9 mouse cellular contexts compared by ENCODE assay signal in the genomic region with DNA sequence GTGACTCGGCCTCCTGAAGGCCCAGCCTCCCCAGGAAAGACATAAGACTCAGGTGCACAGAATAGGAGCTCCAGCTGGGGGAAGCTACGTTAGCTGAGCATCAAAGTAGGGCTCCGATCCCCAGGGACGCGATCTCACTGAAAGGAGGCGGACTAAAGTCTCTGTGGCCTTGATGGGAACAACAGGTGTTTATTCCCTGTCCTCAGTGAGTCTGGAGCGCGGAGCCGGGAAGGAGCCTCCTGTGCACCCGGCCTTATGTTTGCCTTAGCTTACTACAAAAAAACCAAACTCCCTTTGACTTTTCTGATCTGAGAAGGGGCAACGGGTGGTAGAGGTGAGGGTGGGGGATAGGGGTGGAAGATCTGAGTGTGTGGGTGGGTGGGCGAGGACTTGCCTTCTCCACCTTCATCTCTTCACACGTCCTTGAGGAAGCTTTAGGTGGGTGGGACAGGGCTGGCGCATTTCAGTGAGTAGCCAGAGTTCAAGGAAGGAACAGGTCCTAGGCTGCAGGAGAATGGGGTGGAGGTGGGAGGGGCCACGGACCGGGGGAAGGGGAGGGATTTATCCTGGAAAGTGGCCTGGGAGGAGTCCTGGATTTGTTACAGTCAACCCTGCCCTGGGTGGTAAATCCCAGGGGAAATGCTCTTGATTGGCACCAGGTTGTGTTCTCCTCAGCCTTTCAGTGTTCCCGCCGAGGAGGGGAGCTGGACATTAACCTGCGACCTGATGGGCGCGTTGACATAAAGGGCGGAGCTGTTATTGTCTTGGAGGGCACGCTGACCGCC. TPM values are rescaled to one million over a fixed set of nuclear protein-coding genes. Genes with fewer than 3 reads are reported as not detected.
DNase-seq lines count a peak whose midpoint lies in the region; ATAC-seq and TF ChIP-seq lines count a peak whose summit lies in the region.
"Had no signal": no experiment of that assay in that cellular context is flagged by ENCODE, and none has a peak within 500 bp of the region (broad histone marks: within the 10 kb centered on the region; RNA-seq: fewer than 3 reads in every experiment).

No protein-coding gene starts in this region.

- no peaks in the 10 kb centered on the region for H3K9me3 ChIP-seq in heart, embryonic 12.5 days (replicated peaks)
- H3K9me3 ChIP-seq in kidney, postnatal 0 days (replicated peaks; ENCODE audit: low read length), result no peaks in the 10 kb centered on the region
- H3K9me3 ChIP-seq in stomach, embryonic 14.5 days (ENCODE audit: control insufficient read depth, low read depth, low read length), result no peaks in the 10 kb centered on the region
- no peaks in the 10 kb centered on the region for H3K9me3 ChIP-seq in forebrain, embryonic 10.5 days
- no peaks in the 10 kb centered on the region for H3K9me3 ChIP-seq in midbrain, embryonic 11.5 days (ENCODE audit: control insufficient read depth, low read length)
- H3K9me3 ChIP-seq: midbrain, embryonic 15.5 days had no signal

- peaks cover 9% of the 10 kb centered on the region; the same call in 1 of the 2 replicates for H3K27me3 ChIP-seq in heart, embryonic 12.5 days (replicated peaks)
- H3K27me3 ChIP-seq in kidney, postnatal 0 days (ENCODE audit: insufficient read depth, low read length), result no peaks in the 10 kb centered on the region
- no peaks in the 10 kb centered on the region for H3K27me3 ChIP-seq in stomach, embryonic 14.5 days (ENCODE audit: control insufficient read depth, insufficient read depth, low read length)
- no peaks in the 10 kb centered on the region for H3K27me3 ChIP-seq in forebrain, embryonic 10.5 days (ENCODE audit: poor library complexity, severe bottlenecking)
- no peaks in the 10 kb centered on the region for H3K27me3 ChIP-seq in midbrain, embryonic 11.5 days (ENCODE audit: control insufficient read depth, insufficient read depth, low read length)
- H3K27me3 ChIP-seq: midbrain, embryonic 15.5 days had no signal

- no peaks in the 10 kb centered on the region for H3K36me3 ChIP-seq in heart, embryonic 12.5 days
- H3K36me3 ChIP-seq in kidney, postnatal 0 days (ENCODE audit: insufficient read depth, low read length), result no peaks in the 10 kb centered on the region
- H3K36me3 ChIP-seq in stomach, embryonic 14.5 days (ENCODE audit: control insufficient read depth, insufficient read depth, low read length), result no peaks in the 10 kb centered on the region
- no peaks in the 10 kb centered on the region for H3K36me3 ChIP-seq in forebrain, embryonic 10.5 days (replicated peaks)
- H3K36me3 ChIP-seq in midbrain, embryonic 11.5 days (ENCODE audit: control insufficient read depth, insufficient read depth, low read length), result no peaks in the 10 kb centered on the region
- H3K36me3 ChIP-seq: midbrain, embryonic 15.5 days had no signal

- no peak for TF ChIP-seq CTCF in kidney, postnatal 0 days (IDR thresholded peaks at IDR 0.05; ENCODE audit: low read depth)

- peaks cover 8% of the 10 kb centered on the region; the same call in 1 of the 2 replicates for H3K4me1 ChIP-seq in heart, embryonic 12.5 days (replicated peaks)
- no peaks in the 10 kb centered on the region for H3K4me1 ChIP-seq in kidney, postnatal 0 days (replicated peaks; ENCODE audit: insufficient read depth, low read length)
- H3K4me1 ChIP-seq in stomach, embryonic 14.5 days (ENCODE audit: control insufficient read depth, insufficient read depth, low read length), result no peaks in the 10 kb centered on the region
- peaks cover 16% of the 10 kb centered on the region for H3K4me1 ChIP-seq in forebrain, embryonic 10.5 days
- no peaks in the 10 kb centered on the region for H3K4me1 ChIP-seq in midbrain, embryonic 11.5 days (ENCODE audit: control insufficient read depth, insufficient read depth, low read length)
- H3K4me1 ChIP-seq: midbrain, embryonic 15.5 days had no signal

- 35% methylated on average over 24 of the region's 24 CpGs for WGBS in heart, embryonic 12.5 days
- whole genome bisulfite sequencing in kidney, postnatal 0 days, result 31% methylated on average over 24 of the region's 24 CpGs
- 25% methylated on average over 24 of the region's 24 CpGs for WGBS in stomach, embryonic 14.5 days
- WGBS in forebrain, embryonic 10.5 days, result 42% methylated on average over 24 of the region's 24 CpGs
- WGBS in midbrain, embryonic 11.5 days, result 45% methylated on average over 24 of the region's 24 CpGs

- ATAC-seq in heart, embryonic 12.5 days (ENCODE audit: insufficient number of reproducible peaks, low FRiP score), result 0 out of 2 replicates have a peak, but pooled peaks have one; percentile 45
- peak; percentile 51 for ATAC-seq in kidney, postnatal 0 days (replicated peaks; ENCODE audit: low FRiP score, low read depth)
- ATAC-seq in stomach, embryonic 14.5 days (ENCODE audit: insufficient number of reproducible peaks, insufficient read depth, low FRiP score, low read depth), result peak; percentile 79
- ATAC-seq in midbrain, embryonic 11.5 days (ENCODE audit: low FRiP score), result no peak
- ATAC-seq: midbrain, embryonic 15.5 days had no signal

- no peak overlapping the region for H3K27ac ChIP-seq in heart, embryonic 12.5 days (ENCODE audit: poor library complexity, severe bottlenecking)
- no peak overlapping the region for H3K27ac ChIP-seq in kidney, postnatal 0 days
- no peak overlapping the region for H3K27ac ChIP-seq in stomach, embryonic 14.5 days (ENCODE audit: low read length)
- H3K27ac ChIP-seq in forebrain, embryonic 10.5 days, result no peak overlapping the region
- H3K27ac ChIP-seq in midbrain, embryonic 11.5 days (ENCODE audit: low read depth, low read length), result no peak overlapping the region
- H3K27ac ChIP-seq: midbrain, embryonic 15.5 days had no signal

- H3K4me3 ChIP-seq in heart, embryonic 12.5 days, result peak overlapping the region; percentile 3; the same call in 1 of the 2 replicates
- no peak overlapping the region for H3K4me3 ChIP-seq in kidney, postnatal 0 days (replicated peaks; ENCODE audit: low read depth, low read length)
- H3K4me3 ChIP-seq in stomach, embryonic 14.5 days (ENCODE audit: low read depth, low read length), result no peak overlapping the region
- no peak overlapping the region for H3K4me3 ChIP-seq in forebrain, embryonic 10.5 days
- H3K4me3 ChIP-seq in midbrain, embryonic 11.5 days (ENCODE audit: low read depth, low read length), result no peak overlapping the region
- H3K4me3 ChIP-seq: midbrain, embryonic 15.5 days had no signal

- DNase-seq in gastrocnemius, postnatal 25 days, result peak; percentile 19
- no peak for DNase-seq in gastrocnemius, postnatal 10 days
- DNase-seq in kidney, postnatal 0 days (ENCODE audit: low spot score), result peak; percentile 24
- no peak for DNase-seq in right cerebral cortex, postnatal 14 days
- no peak for DNase-seq in forebrain, embryonic 10.5 days (ENCODE audit: extremely low spot score, low spot score)
- DNase-seq in midbrain, embryonic 11.5 days (ENCODE audit: low spot score, missing footprints), result no peak

- no peak overlapping the region for H3K9ac ChIP-seq in heart, embryonic 12.5 days
- H3K9ac ChIP-seq in kidney, postnatal 0 days (ENCODE audit: low read depth, low read length), result 0 out of 2 replicates have a peak overlapping the region, but pooled peaks have one; percentile 14
- no peak overlapping the region for H3K9ac ChIP-seq in stomach, embryonic 14.5 days (replicated peaks; ENCODE audit: low read depth, low read length)
- H3K9ac ChIP-seq in midbrain, embryonic 11.5 days (ENCODE audit: low read length), result no peak overlapping the region
- H3K9ac ChIP-seq: midbrain, embryonic 15.5 days had no signal

- peak overlapping the region; percentile 46 for H3K4me2 ChIP-seq in heart, embryonic 12.5 days
- peak overlapping the region; percentile 22; the same call in 1 of the 2 replicates for H3K4me2 ChIP-seq in kidney, postnatal 0 days (ENCODE audit: low read length)
- no peak overlapping the region for H3K4me2 ChIP-seq in stomach, embryonic 14.5 days (replicated peaks; ENCODE audit: low read depth, low read length)
- no peak overlapping the region for H3K4me2 ChIP-seq in midbrain, embryonic 11.5 days
- H3K4me2 ChIP-seq: midbrain, embryonic 15.5 days had no signal

RNA-seq across cellular contexts. Expression of gene Pbld1, which starts 2.8 kb away (rescaled TPM):
- 1 to 10 TPM in 1 of 2 experiments, under 1 TPM in 1; 0.35 to 1.1 TPM for total RNA-seq in gastrocnemius, postnatal 25 days (2021)
- total RNA-seq in gastrocnemius, postnatal 10 days (2021), result under 1 TPM; 0.56 to 0.75 TPM
- 0.40 and 0.87 TPM in 2 replicates for polyA plus RNA-seq in heart, embryonic 12.5 days (2016; fragmentation: Nextera tagmentation; extraction: Ambion mirVana)
- polyA plus RNA-seq in kidney, postnatal 0 days (2015; fragmentation: Nextera tagmentation; extraction: Ambion mirVana), result 13.7 and 16.0 TPM in 2 replicates
- 1.2 and 1.5 TPM in 2 replicates for polyA plus RNA-seq in stomach, embryonic 14.5 days (2014; fragmentation: Nextera tagmentation; extraction: Ambion mirVana)
- polyA plus RNA-seq in forebrain, embryonic 10.5 days (2016; fragmentation: Nextera tagmentation; extraction: Ambion mirVana), result 1.5 and 1.8 TPM in 2 replicates
- polyA plus RNA-seq in midbrain, embryonic 11.5 days (2014; fragmentation: Nextera tagmentation; extraction: Ambion mirVana), result 0.73 and 0.96 TPM in 2 replicates

RNA-seq across cellular contexts. Expression of gene Pbld2, which starts 33.0 kb away (rescaled TPM):
- 1 to 10 TPM; 2.7 to 3.2 TPM for total RNA-seq in gastrocnemius, postnatal 25 days (2021)
- total RNA-seq in gastrocnemius, postnatal 10 days (2021), result 1 to 10 TPM; 1.2 to 1.6 TPM
- 0.68 and 0.78 TPM in 2 replicates for polyA plus RNA-seq in heart, embryonic 12.5 days (2016; fragmentation: Nextera tagmentation; extraction: Ambion mirVana)
- polyA plus RNA-seq in kidney, postnatal 0 days (2015; fragmentation: Nextera tagmentation; extraction: Ambion mirVana), result 11.6 and 12.6 TPM in 2 replicates
- polyA plus RNA-seq in stomach, embryonic 14.5 days (2014; fragmentation: Nextera tagmentation; extraction: Ambion mirVana), result 1.6 and 2.1 TPM in 2 replicates
- polyA plus RNA-seq in forebrain, embryonic 10.5 days (2016; fragmentation: Nextera tagmentation; extraction: Ambion mirVana), result 0.76 and 0.93 TPM in 2 replicates
- polyA plus RNA-seq in midbrain, embryonic 11.5 days (2014; fragmentation: Nextera tagmentation; extraction: Ambion mirVana), result 0.76 and 1.7 TPM in 2 replicates

RNA-seq across cellular contexts. Expression of gene Hnrnph3, which starts 33.1 kb away (rescaled TPM):
- 10 to 100 TPM; 16.9 to 17.4 TPM for total RNA-seq in gastrocnemius, postnatal 25 days (2021)
- 10 to 100 TPM; 15.9 to 24.0 TPM for total RNA-seq in gastrocnemius, postnatal 10 days (2021)
- polyA plus RNA-seq in heart, embryonic 12.5 days (2016; fragmentation: Nextera tagmentation; extraction: Ambion mirVana), result 70.7 and 77.3 TPM in 2 replicates
- polyA plus RNA-seq in kidney, postnatal 0 days (2015; fragmentation: Nextera tagmentation; extraction: Ambion mirVana), result 56.7 and 57.8 TPM in 2 replicates
- polyA plus RNA-seq in stomach, embryonic 14.5 days (2014; fragmentation: Nextera tagmentation; extraction: Ambion mirVana), result 75.0 and 75.8 TPM in 2 replicates
- 218 and 221 TPM in 2 replicates for polyA plus RNA-seq in forebrain, embryonic 10.5 days (2016; fragmentation: Nextera tagmentation; extraction: Ambion mirVana)
- 172 and 174 TPM in 2 replicates for polyA plus RNA-seq in midbrain, embryonic 11.5 days (2014; fragmentation: Nextera tagmentation; extraction: Ambion mirVana)

RNA-seq across cellular contexts. Expression of gene Atoh7, which starts 42.3 kb away (rescaled TPM):
- total RNA-seq in gastrocnemius, postnatal 25 days (2021), result not detected
- total RNA-seq in gastrocnemius, postnatal 10 days (2021), result under 1 TPM; 0.14 to 0.32 TPM
- polyA plus RNA-seq in heart, embryonic 12.5 days (2016; fragmentation: Nextera tagmentation; extraction: Ambion mirVana), result not detected in 2 replicates
- 0.22 and 0.26 TPM in 2 replicates for polyA plus RNA-seq in kidney, postnatal 0 days (2015; fragmentation: Nextera tagmentation; extraction: Ambion mirVana)
- polyA plus RNA-seq in stomach, embryonic 14.5 days (2014; fragmentation: Nextera tagmentation; extraction: Ambion mirVana), result not detected in 2 replicates
- polyA plus RNA-seq in forebrain, embryonic 10.5 days (2016; fragmentation: Nextera tagmentation; extraction: Ambion mirVana), result 0.55 and 0.73 TPM in 2 replicates
- 1.1 and 2.0 TPM in 2 replicates for polyA plus RNA-seq in midbrain, embryonic 11.5 days (2014; fragmentation: Nextera tagmentation; extraction: Ambion mirVana)

Comparison
In these comparisons a context has a peak if more than half of its experiments do, and no peak if none do; other contexts are left out.
1. DNase-seq: peak in gastrocnemius, postnatal 25 days (single experiment) and kidney, postnatal 0 days (single experiment); none in gastrocnemius, postnatal 10 days (single experiment), right cerebral cortex, postnatal 14 days (single experiment), forebrain, embryonic 10.5 days (single experiment) and midbrain, embryonic 11.5 days (single experiment).
2. H3K4me2 ChIP-seq: peak in heart, embryonic 12.5 days (single experiment) and kidney, postnatal 0 days (single experiment); none in stomach, embryonic 14.5 days (single experiment) and midbrain, embryonic 11.5 days (single experiment).